Mouse (Mus musculus) erythroblast, embryonic 14.5 days (primary cell): ENCODE measurements around the gene Nbeal1.

Experiments used
- GATA1 ChIP-seq: IDR thresholded peaks from 2 replicates; pipeline ENCODE4 v1.6.1; 2012; ENCODE audit warnings: low read length, inconsistent platforms, mixed read lengths
- TAL1 ChIP-seq: IDR thresholded peaks from 3 replicates; pipeline ENCODE4 v1.6.1; 2012; ENCODE audit warnings: low read length, inconsistent platforms, mixed read lengths

- no peak for TF ChIP-seq TAL1
- TF ChIP-seq GATA1, result no peak
Measured at GRCm38 (mm10) chr1:60156651-60157050, 23.7 kb upstream of the Nbeal1 start.
